Mouse (Mus musculus) liver, postnatal 0 days (tissue): ENCODE results near the gene Itpr1.

Source experiments
- CTCF ChIP-seq: sonication (generic); IDR thresholded peaks from 2 replicates; pipeline ENCODE4 v1.5.1; 2016; ENCODE audit warnings: antibody characterized with exemption, low read depth
- EP300 ChIP-seq: IDR thresholded peaks from 2 replicates; pipeline ENCODE4 v1.6.1; 2016; ENCODE audit warnings: antibody characterized with exemption, low read depth, mild to moderate bottlenecking

DNA sequence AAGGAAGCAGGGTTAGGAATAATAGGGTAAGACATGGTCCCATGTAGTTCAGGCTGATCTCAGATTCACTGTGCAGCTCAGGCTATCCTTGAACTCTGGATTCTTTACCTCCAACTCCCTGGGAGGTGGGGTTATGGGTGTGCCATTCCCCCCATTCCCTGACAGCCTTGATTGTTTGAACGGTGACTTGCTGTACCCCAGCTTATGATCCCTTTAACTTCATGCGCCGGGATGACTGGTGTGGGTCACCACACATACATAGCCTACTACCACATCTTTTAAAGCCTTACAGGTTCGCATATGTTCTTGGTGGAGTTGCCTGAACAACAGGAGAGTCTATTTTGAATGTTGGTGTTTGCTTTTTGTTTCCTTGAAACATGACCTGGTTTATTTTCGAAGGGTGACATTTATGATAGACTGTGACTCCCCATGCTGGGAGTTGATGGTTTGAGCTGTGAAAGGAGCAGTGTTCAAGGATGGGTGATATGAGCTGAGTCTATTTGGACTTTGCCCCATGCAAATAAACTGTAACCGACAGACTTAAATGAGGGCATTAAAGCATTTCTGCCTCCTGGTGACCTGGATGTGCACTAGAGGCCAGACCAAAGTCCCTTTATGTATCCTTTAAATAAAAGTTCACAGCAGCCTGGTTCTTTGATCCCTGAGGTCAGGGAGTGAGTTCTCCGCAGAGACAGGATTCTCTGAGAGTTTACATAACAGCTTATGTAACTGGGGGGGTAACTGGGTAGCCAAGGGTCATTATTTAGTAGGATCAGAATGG is 273.5 kb downstream of the Itpr1 start:
- TF ChIP-seq CTCF (no peak), EP300 (peak; percentile 46)
